Mouse (Mus musculus) liver, embryonic 15.5 days (tissue): ENCODE data around the gene Anxa6. TPM values are rescaled to one million over a fixed set of nuclear protein-coding genes. Genes with fewer than 3 reads are reported as not detected.

ENCODE experiments used
- ATAC-seq: fragments of 200-750 bp; cut with Nextera tagmentation; 2 replicates; pipeline ENCODE4 v1.8.0; 2017; ENCODE audit warnings: moderate number of reproducible peaks, mild to moderate bottlenecking, moderate library complexity; ENCODE audit not compliant: insufficient read depth
- H3K27ac ChIP-seq: fragments of 300-500 bp; sonication (generic); replicated peaks from 2 replicates; pipeline ENCODE4 v1.5.1; 2015; ENCODE audit warnings: mild to moderate bottlenecking, inconsistent platforms
- H3K27me3 ChIP-seq: fragments of 300-500 bp; sonication (generic); 2 replicates; pipeline ENCODE4 v1.6.1; 2015; ENCODE audit warnings: mild to moderate bottlenecking, inconsistent platforms
- H3K36me3 ChIP-seq: fragments of 300-500 bp; sonication (generic); replicated peaks from 2 replicates; pipeline ENCODE4 v1.6.1; 2015; ENCODE audit warnings: moderate library complexity, mild to moderate bottlenecking, inconsistent platforms
- H3K4me1 ChIP-seq: fragments of 300-500 bp; sonication (generic); replicated peaks from 2 replicates; pipeline ENCODE4 v1.6.1; 2015; ENCODE audit warnings: inconsistent platforms
- H3K4me2 ChIP-seq: fragments of 300-500 bp; sonication (generic); 2 replicates; pipeline ENCODE4 v1.6.1; 2015; ENCODE audit warnings: moderate library complexity, mild to moderate bottlenecking, inconsistent platforms
- H3K4me3 ChIP-seq: fragments of 300-500 bp; sonication (generic); replicated peaks from 2 replicates; pipeline ENCODE4 v1.5.1; 2015; ENCODE audit warnings: mild to moderate bottlenecking, inconsistent platforms
- H3K9ac ChIP-seq: fragments of 300-500 bp; sonication (generic); 2 replicates; pipeline ENCODE4 v1.6.1; 2015; ENCODE audit warnings: moderate library complexity, mild to moderate bottlenecking, inconsistent platforms
- H3K9me3 ChIP-seq: fragments of 300-500 bp; sonication (generic); replicated peaks from 2 replicates; pipeline ENCODE4 v1.6.1; 2016; ENCODE audit warnings: inconsistent platforms
- WGBS: fragments of 180-500 bp; shearing (Covaris S2); methylation state at CpG from one replicate; pipeline ENCODE4 v1.1.7; 2015; ENCODE audit warnings: mixed read lengths; ENCODE audit not compliant: insufficient replicate concordance; 5-methylcytosine and 5-hydroxymethylcytosine counted together
- polyA plus RNA-seq: library from polyadenylated mRNA; unstranded; fragments of >200 nt; fragmentation: Nextera tagmentation; extraction: Ambion mirVana; gene quantifications from 2 replicates; pipeline ENCODE4 v1.2.1, GENCODE M21; 2015

The Anxa6 gene
- polyA plus RNA-seq, result 54.2 and 57.5 TPM in 2 replicates

DNA sequence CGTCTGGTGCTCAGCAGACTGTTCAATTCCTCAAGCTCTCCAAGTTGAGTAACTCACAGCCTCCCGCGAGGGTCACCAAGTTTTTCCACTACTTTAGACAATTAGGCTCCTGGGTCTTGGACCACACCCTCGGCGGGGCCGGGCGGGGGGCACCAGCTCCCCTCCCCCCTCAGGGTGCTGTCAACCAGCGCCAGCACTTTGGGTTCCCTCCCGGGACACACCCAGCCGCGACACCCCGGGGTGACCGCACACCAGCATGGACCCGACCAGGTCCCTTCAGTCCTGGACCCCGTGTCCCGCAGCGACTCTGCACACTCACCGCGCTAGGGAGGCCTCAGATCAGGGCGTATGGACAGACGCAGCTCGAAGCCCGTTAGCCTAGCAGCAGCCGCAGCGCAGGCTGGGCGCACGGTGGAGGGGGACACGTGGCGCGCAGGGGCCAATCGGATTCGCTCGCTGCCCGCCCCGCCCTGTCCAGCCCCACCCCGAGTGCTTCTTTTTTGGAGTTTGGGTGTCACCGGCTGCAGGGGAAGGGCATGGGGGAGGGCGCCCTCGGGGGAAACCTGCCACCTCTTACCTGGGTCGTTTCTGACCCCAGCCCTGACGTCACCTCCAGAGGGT, at the start of gene Anxa6:
Gene Anxa6, minus strand, starts transcription at position 406 of the 621 bp plus-strand sequence.
- peak; percentile 83 for ATAC-seq
- H3K27ac ChIP-seq, result peak within 1 kb of the TSS; percentile 41; the same call in 1 of the 2 replicates
- no peaks in the 10 kb centered on the region for H3K36me3 ChIP-seq
- peaks cover 8% of the 10 kb centered on the region; the same call in 1 of the 2 replicates for H3K27me3 ChIP-seq
- peaks cover 41% of the 10 kb centered on the region for H3K4me1 ChIP-seq
- H3K4me2 ChIP-seq, result peak within 1 kb of the TSS; percentile 77
- under 1% methylated on average over 40 of the region's 41 CpGs for WGBS
- H3K9ac ChIP-seq, result peak within 1 kb of the TSS; percentile 52
- no peaks in the 10 kb centered on the region for H3K9me3 ChIP-seq
- H3K4me3 ChIP-seq, result peak within 1 kb of the TSS; percentile 62

DNA sequence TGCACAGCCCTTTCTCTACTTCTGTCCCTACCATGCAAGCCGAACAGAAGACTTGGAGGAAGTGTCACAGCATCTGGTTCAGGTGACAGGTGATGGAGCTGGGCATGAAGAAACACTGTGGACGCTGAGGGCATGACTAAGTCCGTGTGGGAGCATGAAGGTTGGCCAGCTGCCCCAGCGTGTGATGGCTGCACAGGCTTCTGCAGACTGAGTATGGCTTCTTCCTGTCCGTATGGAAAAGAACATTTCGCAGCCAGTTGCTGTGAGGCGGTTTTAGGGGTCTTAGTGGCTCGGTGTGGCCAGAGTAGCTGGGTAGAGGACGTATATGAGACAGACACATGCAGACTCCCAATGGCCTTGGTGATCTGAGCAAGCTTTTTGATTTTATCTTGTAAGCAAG, 48.0 kb upstream of the Anxa6 start:
- Histone ChIP-seq H3K27ac (no peak overlapping the region), H3K36me3 (no peaks in the 10 kb centered on the region), H3K9me3 (no peaks in the 10 kb centered on the region), H3K4me3 (no peak overlapping the region), H3K4me1 (peaks cover 12% of the 10 kb centered on the region), H3K27me3 (no peaks in the 10 kb centered on the region), H3K9ac (no peak overlapping the region), H3K4me2 (no peak overlapping the region)
- ATAC-seq, result no peak
- 64% methylated on average over 9 of the region's 9 CpGs for WGBS

DNA sequence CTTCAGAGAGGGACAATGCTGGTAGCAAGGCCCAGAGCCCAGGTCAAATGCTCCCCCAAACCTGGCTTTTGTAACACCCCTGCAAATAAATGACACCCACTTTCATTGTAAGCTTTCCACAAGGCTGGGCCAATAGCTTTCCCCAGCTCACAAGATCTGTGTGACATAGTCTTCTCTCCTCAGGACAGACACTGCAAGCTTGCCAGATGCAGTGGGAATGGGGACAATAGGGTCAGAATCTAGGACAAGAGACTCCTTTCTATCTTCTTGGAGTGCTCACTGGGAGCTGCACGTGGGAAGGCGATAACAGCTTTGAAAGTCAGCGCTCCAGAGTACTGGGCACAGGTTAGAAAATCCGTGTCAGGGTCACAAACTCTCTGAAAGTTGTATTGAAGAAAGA, 45.9 kb upstream of the Anxa6 start:
- H3K4me2 ChIP-seq, result no peak overlapping the region
- no peaks in the 10 kb centered on the region for H3K27me3 ChIP-seq
- ATAC-seq, result no peak
- no peaks in the 10 kb centered on the region for H3K9me3 ChIP-seq
- WGBS, result 74% methylated on average over 4 of the region's 4 CpGs
- H3K36me3 ChIP-seq, result no peaks in the 10 kb centered on the region
- no peak overlapping the region for H3K27ac ChIP-seq
- H3K4me3 ChIP-seq, result no peak overlapping the region
- H3K4me1 ChIP-seq, result peaks cover 12% of the 10 kb centered on the region
- no peak overlapping the region for H3K9ac ChIP-seq

DNA sequence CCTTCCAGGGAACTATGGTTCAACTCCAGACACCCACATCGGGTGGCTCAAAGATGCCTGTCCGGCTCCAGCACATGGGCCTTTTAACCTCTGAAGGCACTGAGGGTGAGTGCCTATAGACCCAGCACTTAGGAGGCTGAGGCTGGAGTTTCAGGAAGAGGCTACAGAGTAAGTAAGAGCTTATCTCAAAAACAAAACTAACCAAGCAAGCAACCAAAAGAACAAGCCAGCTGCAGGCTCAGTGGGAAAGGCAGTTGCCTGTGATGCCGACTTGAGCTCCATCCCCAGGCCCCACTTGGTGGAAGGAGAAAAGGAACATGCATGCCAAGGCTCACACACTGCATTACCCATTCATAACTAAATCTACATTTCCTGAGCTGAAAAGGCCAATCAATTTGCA, 45.3 kb upstream of the Anxa6 start:
- Histone ChIP-seq H3K4me3 (no peak overlapping the region), H3K4me1 (peaks cover 12% of the 10 kb centered on the region), H3K27ac (no peak overlapping the region), H3K4me2 (peak overlapping the region; percentile 81), H3K9ac (peak overlapping the region; percentile 27; the same call in 1 of the 2 replicates), H3K36me3 (no peaks in the 10 kb centered on the region), H3K27me3 (no peaks in the 10 kb centered on the region), H3K9me3 (no peaks in the 10 kb centered on the region)
- no peak for ATAC-seq
- WGBS, result 32% methylated on average over 3 of the region's 3 CpGs

DNA sequence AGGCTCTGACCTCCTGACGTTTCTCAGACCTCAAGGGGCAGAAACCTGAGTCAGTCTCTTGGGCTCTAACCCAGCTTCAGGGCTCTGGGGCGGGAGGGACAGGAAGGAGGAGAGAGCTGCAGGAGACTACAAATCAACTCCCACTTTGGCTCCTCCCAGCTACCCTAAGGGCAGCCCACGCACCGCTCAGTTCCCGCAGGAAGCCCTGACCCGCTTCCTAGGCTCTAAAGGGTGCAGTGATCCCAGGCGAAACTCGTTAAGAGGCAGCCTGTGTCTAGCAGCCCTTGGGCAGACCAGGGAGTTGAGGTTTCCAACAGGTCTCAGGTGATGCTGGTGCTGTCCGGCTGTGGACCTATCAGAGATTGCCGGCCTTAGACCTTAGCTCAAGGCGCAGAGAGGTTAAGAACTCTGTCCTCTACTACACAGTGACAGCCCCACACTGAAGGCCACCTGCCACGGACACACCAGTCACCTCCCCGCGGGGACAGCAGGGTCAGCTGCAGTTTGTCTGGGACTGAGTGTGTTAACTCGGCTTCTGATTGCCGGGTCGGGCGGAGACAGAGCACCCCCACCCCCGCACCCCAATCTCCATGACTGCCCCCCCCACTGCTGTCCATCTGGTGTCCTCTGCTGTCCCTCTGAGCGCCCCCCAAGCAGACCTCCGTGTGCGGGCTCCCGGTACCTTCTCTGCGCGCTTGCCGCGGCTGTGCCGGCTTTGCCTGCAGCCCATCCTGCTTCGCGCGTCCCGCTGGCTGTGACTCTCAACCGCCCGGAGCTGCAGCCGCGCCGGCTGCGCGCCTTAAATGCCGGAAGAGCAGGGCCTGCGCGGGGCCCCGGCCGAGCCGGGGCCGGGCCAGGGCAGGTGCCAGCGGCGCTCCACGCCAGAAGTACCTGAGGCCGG, 44.3 kb upstream of the Anxa6 start, which contains the start of gene Ccdc69:
Gene Ccdc69, minus strand, starts transcription at position 801 of the 901 bp plus-strand sequence.
- Histone ChIP-seq H3K27me3 (no peaks in the 10 kb centered on the region), H3K9me3 (no peaks in the 10 kb centered on the region), H3K4me2 (peak within 1 kb of the TSS; percentile 81), H3K36me3 (no peaks in the 10 kb centered on the region), H3K27ac (peak within 1 kb of the TSS; percentile 3; the same call in 1 of the 2 replicates), H3K9ac (peak within 1 kb of the TSS; percentile 27; the same call in 1 of the 2 replicates), H3K4me1 (peaks cover 12% of the 10 kb centered on the region), H3K4me3 (peak within 1 kb of the TSS; percentile 56)
- ATAC-seq, result peak; percentile 58
- under 1% methylated on average over 50 of the region's 50 CpGs for WGBS

DNA sequence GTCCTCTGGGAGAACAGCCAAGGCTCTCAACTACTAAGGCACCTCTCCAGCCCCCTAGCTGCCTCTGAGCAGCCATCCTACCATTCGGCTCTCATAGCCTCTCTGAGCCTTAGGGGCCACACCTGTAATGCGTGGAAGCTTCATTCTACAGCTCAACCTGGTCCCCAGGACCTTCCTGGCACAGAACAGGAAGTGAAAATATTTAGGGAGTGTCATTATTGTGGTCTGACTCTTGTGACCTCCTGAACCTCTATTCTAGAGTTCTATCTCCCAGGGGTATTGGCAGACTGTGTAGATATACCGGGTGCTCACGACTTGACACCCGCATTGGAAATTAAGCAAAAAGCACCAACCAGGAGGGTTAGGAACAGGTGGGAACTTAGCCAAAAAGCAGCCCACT, 43.0 kb upstream of the Anxa6 start:
- no peak overlapping the region for H3K4me2 ChIP-seq
- no peak for ATAC-seq
- H3K27ac ChIP-seq, result no peak overlapping the region
- no peak overlapping the region for H3K4me3 ChIP-seq
- no peaks in the 10 kb centered on the region for H3K9me3 ChIP-seq
- no peaks in the 10 kb centered on the region for H3K27me3 ChIP-seq
- H3K9ac ChIP-seq, result no peak overlapping the region
- H3K4me1 ChIP-seq, result peaks cover 12% of the 10 kb centered on the region
- WGBS, result 65% methylated on average over 5 of the region's 5 CpGs
- H3K36me3 ChIP-seq, result no peaks in the 10 kb centered on the region

DNA sequence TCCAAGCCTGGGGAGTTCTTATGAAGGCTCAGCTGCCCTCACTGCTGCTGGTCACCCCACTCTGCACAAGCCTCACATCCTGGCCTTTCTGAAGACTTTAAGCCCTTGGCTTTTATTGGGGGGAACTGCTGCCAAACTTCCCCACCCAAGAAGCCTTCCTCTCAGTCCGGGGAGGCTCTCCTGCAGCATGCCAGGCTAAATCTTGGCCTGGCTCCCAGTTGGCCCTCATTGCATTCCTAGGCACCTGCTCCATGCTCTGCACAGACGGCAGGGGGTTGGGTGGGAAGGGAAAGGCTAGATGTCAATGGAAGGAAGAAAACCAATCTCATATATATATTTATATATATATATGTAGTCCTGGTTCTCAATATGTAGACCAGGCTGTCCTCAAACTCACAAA, 42.4 kb upstream of the Anxa6 start:
- no peak overlapping the region for H3K9ac ChIP-seq
- H3K9me3 ChIP-seq, result no peaks in the 10 kb centered on the region
- H3K4me2 ChIP-seq, result no peak overlapping the region
- H3K27ac ChIP-seq, result no peak overlapping the region
- WGBS, result 55% methylated on average over 2 of the region's 2 CpGs
- no peak overlapping the region for H3K4me3 ChIP-seq
- H3K4me1 ChIP-seq, result peaks cover 12% of the 10 kb centered on the region
- ATAC-seq, result no peak
- H3K36me3 ChIP-seq, result no peaks in the 10 kb centered on the region
- no peaks in the 10 kb centered on the region for H3K27me3 ChIP-seq

DNA sequence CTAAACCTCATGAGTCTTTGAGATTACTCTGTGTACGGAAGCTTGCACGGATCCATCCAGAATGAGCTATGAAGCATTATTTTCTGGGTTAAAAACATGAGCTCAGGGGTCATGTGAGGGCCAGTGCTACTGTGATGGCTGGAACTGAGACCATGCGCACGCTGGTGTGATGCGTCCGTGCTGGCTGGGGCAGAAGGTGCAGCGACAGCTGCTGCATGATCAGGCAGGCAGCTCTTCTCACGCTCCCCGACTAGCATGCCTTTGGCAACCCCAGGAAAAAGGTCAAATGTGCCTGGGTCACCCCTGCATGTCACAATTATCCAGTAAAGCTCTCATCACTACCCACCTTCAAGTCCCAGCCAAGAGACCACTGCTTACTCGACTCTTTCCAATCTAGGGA, 39.9 kb upstream of the Anxa6 start:
- Histone ChIP-seq H3K27me3 (no peaks in the 10 kb centered on the region), H3K4me2 (no peak overlapping the region), H3K36me3 (no peaks in the 10 kb centered on the region), H3K9ac (no peak overlapping the region), H3K4me1 (peaks cover 7% of the 10 kb centered on the region), H3K27ac (no peak overlapping the region), H3K4me3 (no peak overlapping the region), H3K9me3 (no peaks in the 10 kb centered on the region)
- ATAC-seq, result no peak
- 75% methylated on average over 10 of the region's 10 CpGs for WGBS

DNA sequence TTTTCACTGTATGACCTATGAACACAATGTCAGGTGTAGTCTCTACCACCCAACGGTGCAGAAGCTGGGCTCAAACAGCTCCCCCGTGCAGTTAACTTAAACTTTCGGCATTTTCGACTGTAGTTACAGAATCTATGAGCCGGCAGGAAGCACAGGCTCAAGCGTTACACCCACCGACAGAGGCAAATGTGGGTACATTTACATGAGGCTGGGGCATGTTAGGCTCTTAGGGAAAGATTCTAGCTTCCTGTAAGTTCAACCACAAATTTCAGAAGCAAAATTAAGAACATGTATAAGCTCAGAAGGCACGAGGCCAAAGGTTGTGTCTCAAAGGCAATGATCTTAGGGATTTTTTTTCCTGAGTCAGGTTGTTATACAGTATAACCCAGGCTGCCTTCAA, 39.2 kb upstream of the Anxa6 start:
- Histone ChIP-seq H3K27ac (no peak overlapping the region), H3K9ac (no peak overlapping the region), H3K9me3 (no peaks in the 10 kb centered on the region), H3K27me3 (no peaks in the 10 kb centered on the region), H3K36me3 (no peaks in the 10 kb centered on the region), H3K4me1 (peaks cover 4% of the 10 kb centered on the region), H3K4me3 (no peak overlapping the region), H3K4me2 (no peak overlapping the region)
- ATAC-seq, result no peak
- WGBS, result 49% methylated on average over 8 of the region's 8 CpGs

DNA sequence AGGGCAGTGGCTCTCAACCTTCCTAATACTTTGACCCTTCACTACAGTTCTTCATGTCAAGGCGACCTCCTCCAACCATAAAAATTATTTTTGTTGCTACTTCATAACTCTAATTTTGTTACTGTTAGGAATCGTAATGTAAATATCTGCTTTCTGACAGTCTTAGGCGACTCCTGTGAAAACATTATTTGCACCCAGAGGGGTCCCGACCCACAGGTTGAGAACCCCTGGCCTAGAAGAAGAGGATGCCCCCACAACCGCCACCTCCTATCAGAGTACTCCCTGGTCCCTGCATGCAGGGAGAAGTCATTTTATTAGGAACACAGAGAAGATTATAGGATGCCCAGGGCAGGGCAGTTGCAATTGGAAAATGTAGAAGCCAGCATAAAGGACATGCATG, 38.1 kb upstream of the Anxa6 start:
- H3K36me3 ChIP-seq, result no peaks in the 10 kb centered on the region
- no peak overlapping the region for H3K4me2 ChIP-seq
- no peaks in the 10 kb centered on the region for H3K9me3 ChIP-seq
- H3K27me3 ChIP-seq, result no peaks in the 10 kb centered on the region
- H3K4me1 ChIP-seq, result no peaks in the 10 kb centered on the region
- no peak for ATAC-seq
- 63% methylated on average over 5 of the region's 5 CpGs for WGBS
- no peak overlapping the region for H3K27ac ChIP-seq
- H3K4me3 ChIP-seq, result no peak overlapping the region
- no peak overlapping the region for H3K9ac ChIP-seq

DNA sequence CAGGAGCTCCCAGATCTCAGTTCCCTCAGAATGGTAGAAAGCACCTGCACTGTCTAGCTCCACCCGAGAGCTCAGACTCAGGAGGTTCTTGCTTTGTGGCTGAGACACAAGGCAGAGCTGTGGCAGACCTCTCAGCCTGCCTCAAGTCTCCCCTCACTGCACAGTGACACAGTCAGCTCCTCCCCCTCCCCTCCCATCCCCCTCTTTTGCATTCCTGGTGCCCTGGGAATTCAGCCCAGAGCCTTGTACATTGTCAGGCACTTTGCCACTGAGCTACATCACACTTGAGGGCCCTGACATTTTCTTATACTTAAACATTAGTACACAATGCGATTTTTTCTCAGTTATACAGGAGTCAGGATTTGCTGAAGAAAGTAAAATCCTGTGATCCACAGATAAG, 35.8 kb upstream of the Anxa6 start:
- no peaks in the 10 kb centered on the region for H3K36me3 ChIP-seq
- no peaks in the 10 kb centered on the region for H3K4me1 ChIP-seq
- no peak overlapping the region for H3K27ac ChIP-seq
- H3K27me3 ChIP-seq, result no peaks in the 10 kb centered on the region
- ATAC-seq, result no peak
- no peak overlapping the region for H3K9ac ChIP-seq
- H3K4me3 ChIP-seq, result no peak overlapping the region
- H3K4me2 ChIP-seq, result no peak overlapping the region
- WGBS, result 35% methylated on average over 2 of the region's 2 CpGs
- H3K9me3 ChIP-seq, result no peaks in the 10 kb centered on the region
